Mouse (Mus musculus): ENCODE results near the gene Utrn. TPM values are rescaled to one million over a fixed set of nuclear protein-coding genes. Genes with fewer than 3 reads are reported as not detected.

Gene Utrn
- polyA plus RNA-seq, 1 experiment: 31.4 TPM

DNA sequence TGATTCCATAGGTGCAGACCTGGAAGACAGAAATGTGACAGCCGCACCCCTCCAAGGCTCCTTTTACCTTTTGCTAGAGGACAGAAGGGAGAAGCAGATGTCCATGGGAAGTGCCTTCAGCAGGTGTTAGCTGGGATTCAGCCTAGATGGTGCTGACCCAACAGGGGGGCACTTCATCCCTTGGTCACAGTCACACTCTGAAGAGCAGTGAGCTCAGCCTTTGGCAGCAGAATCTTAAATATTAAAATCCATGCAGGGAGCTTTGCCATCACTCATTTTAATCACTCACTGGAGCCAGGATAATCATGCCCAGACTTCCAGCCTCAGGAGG is 72.7 kb downstream of the Utrn start:
- H3K4me1 ChIP-seq (ENCODE audit: control insufficient read depth, insufficient read depth, low read length): no peaks in the 10 kb centered on the region
- no peak overlapping the region for H3K4me3 ChIP-seq (replicated peaks; ENCODE audit: control insufficient read depth, low read depth, low read length)
- no peak overlapping the region for H3K27ac ChIP-seq (ENCODE audit: control insufficient read depth, insufficient read depth, low read depth, low read length, poor library complexity)
- TF ChIP-seq CTCF (IDR thresholded peaks at IDR 0.05; ENCODE audit: control insufficient read depth, insufficient read depth, low read length): no peak
- no peak for TF ChIP-seq POLR2A (IDR thresholded peaks at IDR 0.05; ENCODE audit: borderline replicate concordance, control insufficient read depth, low read depth, low read length)
- 81% methylated on average over 1 of the region's 1 CpGs for WGBS

DNA sequence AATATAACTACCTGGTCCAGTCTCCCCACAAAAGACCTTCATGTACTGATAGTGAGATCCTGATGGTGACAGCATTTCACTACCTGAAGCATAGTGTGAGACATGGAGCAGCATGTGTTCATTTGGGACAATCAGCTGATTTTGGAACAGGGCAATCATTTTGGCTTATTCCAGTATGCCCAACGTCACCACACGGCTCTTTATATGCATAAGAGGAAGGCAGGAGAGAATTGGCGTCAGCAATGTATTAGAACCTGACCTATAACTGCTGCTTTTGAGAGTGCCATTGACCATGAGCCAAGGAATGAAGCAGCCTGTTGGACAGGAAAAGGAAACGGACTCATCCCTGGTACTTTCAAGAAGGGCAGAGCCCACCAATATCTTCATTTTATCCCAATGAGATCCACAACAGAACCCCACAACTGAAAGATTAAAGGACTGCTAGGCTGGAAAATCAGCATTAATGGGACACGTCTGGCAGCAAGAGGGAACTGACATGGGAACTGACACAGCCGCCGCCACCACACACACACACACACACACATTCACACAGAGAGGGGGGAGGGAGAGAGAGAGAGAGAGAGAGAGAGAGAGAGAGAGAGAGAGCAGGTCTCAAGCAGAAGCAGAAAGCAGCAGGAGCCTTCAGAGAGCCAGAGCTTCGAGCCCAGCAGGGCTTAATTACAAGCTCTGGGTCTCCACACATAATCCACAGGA is 73.2 kb downstream of the Utrn start:
- TF ChIP-seq POLR2A (IDR thresholded peaks at IDR 0.05; ENCODE audit: borderline replicate concordance, control insufficient read depth, low read depth, low read length) (no peak), CTCF (IDR thresholded peaks at IDR 0.05; ENCODE audit: control insufficient read depth, insufficient read depth, low read length) (no peak)
- WGBS: 87% methylated on average over 8 of the region's 8 CpGs
- Histone ChIP-seq H3K4me1 (ENCODE audit: control insufficient read depth, insufficient read depth, low read length) (no peaks in the 10 kb centered on the region), H3K27ac (ENCODE audit: control insufficient read depth, insufficient read depth, low read depth, low read length, poor library complexity) (no peak overlapping the region), H3K4me3 (replicated peaks; ENCODE audit: control insufficient read depth, low read depth, low read length) (no peak overlapping the region)

- no peaks in the 10 kb centered on the region for H3K4me1 ChIP-seq (ENCODE audit: control insufficient read depth, insufficient read depth, low read length)
- 83% methylated on average over 6 of the region's 6 CpGs for WGBS
- TF ChIP-seq CTCF (IDR thresholded peaks at IDR 0.05; ENCODE audit: control insufficient read depth, insufficient read depth, low read length): no peak
- no peak for TF ChIP-seq POLR2A (IDR thresholded peaks at IDR 0.05; ENCODE audit: borderline replicate concordance, control insufficient read depth, low read depth, low read length)
Observed at GRCm38 (mm10) chr10:12792049-12792448, 77.1 kb downstream of the Utrn start.

DNA sequence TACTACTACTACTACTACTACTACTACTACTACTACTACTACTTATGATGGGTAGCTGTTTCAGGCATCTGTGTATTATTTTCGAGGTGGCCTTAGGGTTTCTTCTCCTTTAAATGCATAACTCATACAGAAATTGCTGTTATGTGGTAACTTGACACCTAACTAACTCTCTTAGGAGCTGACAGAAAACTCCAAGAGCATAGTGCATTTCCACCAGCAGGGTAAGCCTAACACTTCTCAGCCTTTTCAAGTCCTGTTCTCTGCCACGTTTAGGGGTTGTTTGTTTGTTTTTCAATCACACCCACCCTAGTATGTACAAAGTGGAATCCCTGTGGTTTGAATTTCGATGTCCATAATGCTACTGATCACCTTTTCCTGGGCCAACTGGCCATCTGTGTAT is 78.3 kb downstream of the Utrn start:
- Histone ChIP-seq H3K4me1 (ENCODE audit: control insufficient read depth, insufficient read depth, low read length) (no peaks in the 10 kb centered on the region), H3K27ac (ENCODE audit: control insufficient read depth, insufficient read depth, low read depth, low read length, poor library complexity) (no peak overlapping the region), H3K4me3 (replicated peaks; ENCODE audit: control insufficient read depth, low read depth, low read length) (no peak overlapping the region)
- 72% methylated on average over 3 of the region's 3 CpGs for WGBS
- TF ChIP-seq POLR2A (IDR thresholded peaks at IDR 0.05; ENCODE audit: borderline replicate concordance, control insufficient read depth, low read depth, low read length): no peak
- no peak for TF ChIP-seq CTCF (IDR thresholded peaks at IDR 0.05; ENCODE audit: control insufficient read depth, insufficient read depth, low read length)

More at GRCm38 (mm10) chr10:12792049-12792448, 77.1 kb downstream of the Utrn start:
- Histone ChIP-seq H3K4me3 (replicated peaks; ENCODE audit: control insufficient read depth, low read depth, low read length) (no peak overlapping the region), H3K27ac (ENCODE audit: control insufficient read depth, insufficient read depth, low read depth, low read length, poor library complexity) (no peak overlapping the region)

DNA sequence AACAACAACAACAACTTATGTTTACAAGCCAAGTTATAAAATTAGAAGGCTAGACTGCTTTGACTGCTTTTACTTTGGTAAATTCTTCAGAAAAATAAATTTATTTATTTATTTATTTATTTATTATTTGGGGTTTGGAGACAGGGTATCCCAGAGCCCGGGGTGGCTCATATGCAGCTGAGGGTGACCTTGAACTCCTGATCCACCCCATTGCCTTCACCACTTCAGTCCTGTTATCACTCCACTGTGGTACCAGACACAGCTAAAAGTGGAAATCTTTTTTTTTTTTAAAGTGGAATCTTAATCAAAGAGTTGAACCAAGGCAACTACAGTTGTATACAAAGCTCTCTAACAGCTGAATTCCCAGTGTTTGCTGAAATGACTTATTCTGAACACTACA is 80.6 kb downstream of the Utrn start:
- H3K4me3 ChIP-seq (replicated peaks; ENCODE audit: control insufficient read depth, low read depth, low read length): no peak overlapping the region
- 93% methylated on average over 1 of the region's 1 CpGs for WGBS
- no peaks in the 10 kb centered on the region for H3K4me1 ChIP-seq (ENCODE audit: control insufficient read depth, insufficient read depth, low read length)
- no peak overlapping the region for H3K27ac ChIP-seq (ENCODE audit: control insufficient read depth, insufficient read depth, low read depth, low read length, poor library complexity)
- TF ChIP-seq CTCF (IDR thresholded peaks at IDR 0.05; ENCODE audit: control insufficient read depth, insufficient read depth, low read length) (no peak), POLR2A (IDR thresholded peaks at IDR 0.05; ENCODE audit: borderline replicate concordance, control insufficient read depth, low read depth, low read length) (no peak)

DNA sequence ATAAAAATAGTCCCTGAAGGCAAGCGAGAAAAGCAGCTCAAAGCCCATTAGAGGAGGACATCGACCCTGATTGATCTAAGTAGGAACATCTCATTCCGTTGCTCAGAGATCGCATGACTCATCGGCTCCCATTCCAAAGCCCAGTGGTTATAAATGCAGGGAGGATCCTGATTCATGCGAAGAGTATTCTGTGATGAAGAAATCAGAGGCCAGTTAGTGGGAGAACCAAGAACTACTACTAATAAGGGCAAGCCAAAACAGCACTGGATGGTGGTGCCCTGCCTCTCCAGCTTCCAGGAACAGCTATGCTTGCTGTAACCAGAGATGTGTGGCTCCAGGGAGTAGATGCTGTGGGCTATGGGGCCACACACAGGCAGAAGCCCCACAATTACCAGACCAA is 81.2 kb downstream of the Utrn start:
- no peak overlapping the region for H3K27ac ChIP-seq (ENCODE audit: control insufficient read depth, insufficient read depth, low read depth, low read length, poor library complexity)
- no peaks in the 10 kb centered on the region for H3K4me1 ChIP-seq (ENCODE audit: control insufficient read depth, insufficient read depth, low read length)
- H3K4me3 ChIP-seq (replicated peaks; ENCODE audit: control insufficient read depth, low read depth, low read length): no peak overlapping the region
- no peak for TF ChIP-seq CTCF (IDR thresholded peaks at IDR 0.05; ENCODE audit: control insufficient read depth, insufficient read depth, low read length)
- no peak for TF ChIP-seq POLR2A (IDR thresholded peaks at IDR 0.05; ENCODE audit: borderline replicate concordance, control insufficient read depth, low read depth, low read length)
- WGBS: 87% methylated on average over 6 of the region's 6 CpGs

DNA sequence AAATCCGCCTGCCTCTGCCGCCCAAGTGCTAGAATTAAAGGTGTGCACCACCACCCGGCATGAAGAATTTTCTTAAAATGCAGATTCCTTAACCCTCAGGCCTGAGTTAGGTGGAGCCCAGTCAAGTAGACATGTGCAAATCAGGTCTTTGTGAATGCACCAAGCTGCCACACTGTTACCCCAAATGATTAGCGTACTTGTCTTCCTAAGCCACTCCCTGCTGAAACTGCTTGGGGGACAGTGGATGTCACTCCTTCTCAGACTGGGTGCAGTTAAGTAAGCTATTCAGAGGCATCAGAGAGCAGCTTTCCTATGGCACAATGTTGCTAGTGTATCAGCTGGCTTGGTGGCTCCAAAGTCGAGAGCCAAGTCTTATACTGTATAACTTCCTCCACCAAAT is 83.9 kb downstream of the Utrn start:
- no peaks in the 10 kb centered on the region; the same call in 1 of the 2 replicates for H3K4me1 ChIP-seq (ENCODE audit: control insufficient read depth, insufficient read depth, low read length)
- no peak overlapping the region for H3K4me3 ChIP-seq (replicated peaks; ENCODE audit: control insufficient read depth, low read depth, low read length)
- TF ChIP-seq CTCF (IDR thresholded peaks at IDR 0.05; ENCODE audit: control insufficient read depth, insufficient read depth, low read length) (no peak), POLR2A (IDR thresholded peaks at IDR 0.05; ENCODE audit: borderline replicate concordance, control insufficient read depth, low read depth, low read length) (no peak)
- WGBS: 83% methylated on average over 5 of the region's 5 CpGs
- no peak overlapping the region for H3K27ac ChIP-seq (ENCODE audit: control insufficient read depth, insufficient read depth, low read depth, low read length, poor library complexity)

DNA sequence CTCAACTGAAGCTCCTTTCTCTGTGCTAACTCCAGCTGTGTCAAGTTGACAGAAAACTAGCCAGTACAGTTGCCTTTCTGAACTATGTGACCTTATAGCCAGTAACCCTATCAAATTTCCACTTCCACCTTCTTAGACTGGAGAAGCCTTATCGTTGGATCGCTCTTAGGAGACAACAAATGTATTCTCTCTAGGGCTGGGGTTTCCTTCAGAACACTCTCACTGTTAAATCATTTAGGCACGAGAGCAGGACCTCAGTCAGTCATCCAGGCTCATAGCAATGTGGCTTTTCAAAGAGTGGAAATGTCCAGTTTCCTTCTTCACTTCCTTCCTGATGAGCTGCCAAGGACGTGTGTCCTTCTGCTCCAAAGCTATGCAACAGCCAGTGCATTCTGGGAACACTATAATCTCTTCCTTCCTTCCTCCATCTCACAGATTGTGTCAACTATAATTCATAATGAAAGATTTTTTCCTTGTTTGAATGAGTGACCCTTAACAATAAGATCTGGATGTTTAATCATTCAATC is 87.7 kb downstream of the Utrn start:
- Histone ChIP-seq H3K4me1 (ENCODE audit: control insufficient read depth, insufficient read depth, low read length) (no peaks in the 10 kb centered on the region; the same call in 1 of the 2 replicates), H3K4me3 (replicated peaks; ENCODE audit: control insufficient read depth, low read depth, low read length) (no peak overlapping the region), H3K27ac (ENCODE audit: control insufficient read depth, insufficient read depth, low read depth, low read length, poor library complexity) (no peak overlapping the region)
- TF ChIP-seq POLR2A (IDR thresholded peaks at IDR 0.05; ENCODE audit: borderline replicate concordance, control insufficient read depth, low read depth, low read length) (no peak), CTCF (IDR thresholded peaks at IDR 0.05; ENCODE audit: control insufficient read depth, insufficient read depth, low read length) (no peak)
- 60% methylated on average over 4 of the region's 4 CpGs for WGBS
